Mouse (Mus musculus) lung, adult 2 months (tissue): ENCODE measurements at regions not wholly inside any gene's neighbourhood (a gene's known extent, or its start where the extent isn't known, plus 50 kb on each side); places are given as distances from the start of the nearest gene placed in this dataset.

Experiments
- DNase-seq: peaks from one replicate; pipeline ENCODE4 v3.0.0; 2022
- H3K4me1 ChIP-seq: fragments of 200-500 bp; 2 replicates; pipeline ENCODE4 v1.6.1; 2011; ENCODE audit warnings: low read length; ENCODE audit not compliant: control insufficient read depth, insufficient read depth
- H3K4me3 ChIP-seq: fragments of 200-500 bp; replicated peaks from 2 replicates; pipeline ENCODE3; 2011; ENCODE audit warnings: low read depth, mild to moderate bottlenecking, control low read depth, low read length; ENCODE audit errors: extremely low read depth
- CTCF ChIP-seq: fragments of 200-500 bp; IDR thresholded peaks from 2 replicates; pipeline ENCODE4 v1.5.1; 2011; ENCODE audit warnings: mild to moderate bottlenecking, low read length, control low read depth; ENCODE audit not compliant: insufficient read depth
- POLR2A ChIP-seq: fragments of 200-500 bp; IDR thresholded peaks from 2 replicates; pipeline ENCODE4 v1.6.1; 2011; ENCODE audit warnings: low read depth, mild to moderate bottlenecking, control low read depth, low read length, borderline replicate concordance; ENCODE audit errors: extremely low read depth
- WGBS: fragments of 180-500 bp; shearing (Covaris S2); methylation state at CpG from one replicate; pipeline ENCODE4 v1.1.7; 2018; 5-methylcytosine and 5-hydroxymethylcytosine counted together

- H3K4me1 ChIP-seq = no peaks in the 10 kb centered on the region
- 68% methylated on average over 9 of the region's 9 CpGs for WGBS
- no peak overlapping the region for H3K4me3 ChIP-seq
- TF ChIP-seq CTCF = no peak
- TF ChIP-seq POLR2A = no peak
- DNase-seq = no peak
Observed at GRCm38 (mm10) chr1:128687236-128687927, 95.3 kb upstream of the Cxcr4 start.

GRCm38 (mm10) chr1:128685467-128686137, 93.5 kb upstream of the Cxcr4 start:
- no peak overlapping the region for H3K4me3 ChIP-seq
- no peaks in the 10 kb centered on the region for H3K4me1 ChIP-seq
- no peak for TF ChIP-seq CTCF
- no peak for TF ChIP-seq POLR2A
- 70% methylated on average over 8 of the region's 8 CpGs for WGBS
- no peak for DNase-seq

GRCm38 (mm10) chr1:128682942-128683341, 90.8 kb upstream of the Cxcr4 start:
- 59% methylated on average over 8 of the region's 8 CpGs for WGBS
- no peak for DNase-seq
- no peak for TF ChIP-seq POLR2A
- TF ChIP-seq CTCF = no peak
- Histone ChIP-seq H3K4me1 (no peaks in the 10 kb centered on the region), H3K4me3 (no peak overlapping the region)

- WGBS = 84% methylated on average over 4 of the region's 4 CpGs
Observed at GRCm38 (mm10) chr1:128681261-128681660, 89.2 kb upstream of the Cxcr4 start.

GRCm38 (mm10) chr1:128680538-128680937, 88.4 kb upstream of the Cxcr4 start:
- no peaks in the 10 kb centered on the region for H3K4me1 ChIP-seq
- H3K4me3 ChIP-seq = no peak overlapping the region
- TF ChIP-seq CTCF (no peak), POLR2A (no peak)
- WGBS = 64% methylated on average over 3 of the region's 3 CpGs
- DNase-seq = no peak

More at GRCm38 (mm10) chr1:128681261-128681660, 89.2 kb upstream of the Cxcr4 start:
- H3K4me1 ChIP-seq = no peaks in the 10 kb centered on the region
- TF ChIP-seq CTCF (no peak), POLR2A (no peak)
- no peak overlapping the region for H3K4me3 ChIP-seq
- DNase-seq = no peak

- TF ChIP-seq CTCF (no peak), POLR2A (no peak)
- no peak overlapping the region for H3K4me3 ChIP-seq
- DNase-seq = no peak
- no peaks in the 10 kb centered on the region for H3K4me1 ChIP-seq
- WGBS = 78% methylated on average over 5 of the region's 5 CpGs
Observed at GRCm38 (mm10) chr1:128680012-128680411, 87.9 kb upstream of the Cxcr4 start.

GRCm38 (mm10) chr1:128679005-128679980, 87.2 kb upstream of the Cxcr4 start:
- no peak for DNase-seq
- Histone ChIP-seq H3K4me1 (no peaks in the 10 kb centered on the region), H3K4me3 (no peak overlapping the region)
- TF ChIP-seq CTCF = no peak
- no peak for TF ChIP-seq POLR2A
- 50% methylated on average over 18 of the region's 18 CpGs for WGBS

- 61% methylated on average over 5 of the region's 5 CpGs for WGBS
- H3K4me3 ChIP-seq = no peak overlapping the region
- H3K4me1 ChIP-seq = no peaks in the 10 kb centered on the region
- TF ChIP-seq CTCF = no peak
- TF ChIP-seq POLR2A = no peak
- DNase-seq = no peak
Observed at GRCm38 (mm10) chr1:128675538-128675937, 83.4 kb upstream of the Cxcr4 start.

GRCm38 (mm10) chr1:128672306-128672705, 80.2 kb upstream of the Cxcr4 start:
- Histone ChIP-seq H3K4me3 (no peak overlapping the region), H3K4me1 (no peaks in the 10 kb centered on the region)
- TF ChIP-seq CTCF = no peak
- no peak for TF ChIP-seq POLR2A
- 77% methylated on average over 3 of the region's 3 CpGs for WGBS
- DNase-seq = no peak

GRCm38 (mm10) chr1:128671495-128671894, 79.4 kb upstream of the Cxcr4 start:
- 49% methylated on average over 3 of the region's 3 CpGs for WGBS
- no peak overlapping the region for H3K4me3 ChIP-seq
- DNase-seq = no peak
- H3K4me1 ChIP-seq = no peaks in the 10 kb centered on the region
- TF ChIP-seq CTCF = no peak
- no peak for TF ChIP-seq POLR2A
